Mouse (Mus musculus) hindbrain, embryonic 12.5 days (tissue): Measurements from ENCODE around the gene Lrmda. TPM values are rescaled to one million over a fixed set of nuclear protein-coding genes. Genes with fewer than 3 reads are reported as not detected.

Source experiments
- ATAC-seq: fragments of 200-750 bp; cut with Nextera tagmentation; 2 replicates; pipeline ENCODE4 v1.8.0; 2017; ENCODE audit warnings: moderate TSS enrichment; ENCODE audit not compliant: low FRiP score
- H3K27ac ChIP-seq: fragments of 300-500 bp; sonication (generic); 2 replicates; pipeline ENCODE4 v1.5.1; 2016; ENCODE audit warnings: mild to moderate bottlenecking
- H3K27me3 ChIP-seq: fragments of 300-500 bp; sonication (generic); 2 replicates; pipeline ENCODE4 v1.6.1; 2016; ENCODE audit warnings: mild to moderate bottlenecking
- H3K36me3 ChIP-seq: fragments of 300-500 bp; sonication (generic); 2 replicates; pipeline ENCODE4 v1.6.1; 2016; ENCODE audit warnings: mild to moderate bottlenecking
- H3K4me1 ChIP-seq: fragments of 300-500 bp; sonication (generic); 2 replicates; pipeline ENCODE4 v1.6.1; 2016
- H3K4me2 ChIP-seq: fragments of 300-500 bp; sonication (generic); replicated peaks from 2 replicates; pipeline ENCODE4 v1.6.1; 2016; ENCODE audit warnings: mild to moderate bottlenecking
- H3K4me3 ChIP-seq: fragments of 300-500 bp; sonication (generic); 2 replicates; pipeline ENCODE4 v1.5.1; 2016; ENCODE audit warnings: mild to moderate bottlenecking
- H3K9ac ChIP-seq: fragments of 300-500 bp; sonication (generic); 2 replicates; pipeline ENCODE4 v1.6.1; 2016; ENCODE audit warnings: mild to moderate bottlenecking, moderate library complexity
- H3K9me3 ChIP-seq: fragments of 300-500 bp; sonication (generic); replicated peaks from 2 replicates; pipeline ENCODE4 v1.6.1; 2016; ENCODE audit warnings: mild to moderate bottlenecking
- WGBS: fragments of 180-500 bp; shearing (Covaris S2); methylation state at CpG from one replicate; pipeline ENCODE4 v1.1.7; 2016; 5-methylcytosine and 5-hydroxymethylcytosine counted together
- polyA plus RNA-seq: library from polyadenylated mRNA; unstranded; fragments of >200 nt; fragmentation: Nextera tagmentation; extraction: Ambion mirVana; gene quantifications from 2 replicates; pipeline ENCODE4 v1.2.1, GENCODE M21; 2016

Gene Lrmda
- polyA plus RNA-seq, 1 experiment from 2014 or later = 0.53 TPM

- Histone ChIP-seq H3K4me1 (peaks cover 43% of the 10 kb centered on the region), H3K27ac (peak overlapping the region; percentile 67), H3K4me2 (peak overlapping the region; percentile 68), H3K27me3 (peaks cover 41% of the 10 kb centered on the region), H3K9me3 (no peaks in the 10 kb centered on the region), H3K36me3 (no peaks in the 10 kb centered on the region), H3K4me3 (peak overlapping the region; percentile 46), H3K9ac (peak overlapping the region; percentile 63)
- WGBS = under 1% methylated on average over 44 of the region's 44 CpGs
- ATAC-seq = no peak
These were observed 25.2 kb upstream of the Lrmda start for GRCm38 (mm10) chr14:21994061-21994990.

- H3K9me3 ChIP-seq = no peaks in the 10 kb centered on the region
- H3K4me3 ChIP-seq = peak overlapping the region; percentile 46
- under 1% methylated on average over 34 of the region's 36 CpGs for WGBS
- peak overlapping the region; percentile 63 for H3K9ac ChIP-seq
- H3K4me2 ChIP-seq = peak overlapping the region; percentile 68
- ATAC-seq = peak; percentile 64
- peaks cover 39% of the 10 kb centered on the region for H3K27me3 ChIP-seq
- H3K27ac ChIP-seq = peak overlapping the region; percentile 67
- peaks cover 35% of the 10 kb centered on the region for H3K4me1 ChIP-seq
- no peaks in the 10 kb centered on the region for H3K36me3 ChIP-seq
These were observed 24.3 kb upstream of the Lrmda start for GRCm38 (mm10) chr14:21995031-21995754.

- no peak overlapping the region for H3K4me3 ChIP-seq
- H3K27me3 ChIP-seq = peaks cover 13% of the 10 kb centered on the region
- no peaks in the 10 kb centered on the region for H3K36me3 ChIP-seq
- H3K27ac ChIP-seq = no peak overlapping the region
- WGBS = 87% methylated on average over 4 of the region's 4 CpGs
- peaks cover 11% of the 10 kb centered on the region for H3K4me1 ChIP-seq
- no peak for ATAC-seq
- no peak overlapping the region for H3K9ac ChIP-seq
- H3K4me2 ChIP-seq = no peak overlapping the region
- no peaks in the 10 kb centered on the region for H3K9me3 ChIP-seq
These were observed 19.9 kb upstream of the Lrmda start for GRCm38 (mm10) chr14:21999588-21999987.

GRCm38 (mm10) chr14:22003231-22003630 is 16.3 kb upstream of the Lrmda start:
- 93% methylated on average over 1 of the region's 1 CpGs for WGBS
- H3K4me1 ChIP-seq = peaks cover 9% of the 10 kb centered on the region; the same call in 1 of the 2 replicates
- H3K4me3 ChIP-seq = no peak overlapping the region
- H3K36me3 ChIP-seq = no peaks in the 10 kb centered on the region
- no peak overlapping the region for H3K27ac ChIP-seq
- no peak overlapping the region for H3K4me2 ChIP-seq
- peaks cover 2% of the 10 kb centered on the region; the same call in 1 of the 2 replicates for H3K27me3 ChIP-seq
- ATAC-seq = no peak
- H3K9ac ChIP-seq = no peak overlapping the region
- no peaks in the 10 kb centered on the region for H3K9me3 ChIP-seq

- 86% methylated on average over 4 of the region's 4 CpGs for WGBS
- Histone ChIP-seq H3K4me1 (peaks cover 9% of the 10 kb centered on the region; the same call in 1 of the 2 replicates), H3K4me3 (no peak overlapping the region), H3K27me3 (peaks cover 2% of the 10 kb centered on the region; the same call in 1 of the 2 replicates), H3K27ac (no peak overlapping the region), H3K9me3 (no peaks in the 10 kb centered on the region), H3K36me3 (no peaks in the 10 kb centered on the region), H3K4me2 (no peak overlapping the region), H3K9ac (no peak overlapping the region)
- ATAC-seq = no peak
These were observed 15.9 kb upstream of the Lrmda start for GRCm38 (mm10) chr14:22003631-22004030.

GRCm38 (mm10) chr14:22004943-22005342 is 14.6 kb upstream of the Lrmda start:
- H3K27me3 ChIP-seq = peaks cover 2% of the 10 kb centered on the region; the same call in 1 of the 2 replicates
- H3K4me1 ChIP-seq = peaks cover 9% of the 10 kb centered on the region; the same call in 1 of the 2 replicates
- ATAC-seq = no peak
- no peak overlapping the region for H3K4me2 ChIP-seq
- H3K4me3 ChIP-seq = no peak overlapping the region
- 19% methylated on average over 4 of the region's 4 CpGs for WGBS
- no peak overlapping the region for H3K27ac ChIP-seq
- H3K36me3 ChIP-seq = no peaks in the 10 kb centered on the region
- H3K9ac ChIP-seq = no peak overlapping the region
- no peaks in the 10 kb centered on the region for H3K9me3 ChIP-seq

GRCm38 (mm10) chr14:22007006-22007405 is 12.5 kb upstream of the Lrmda start:
- WGBS = 87% methylated on average over 6 of the region's 6 CpGs
- no peak overlapping the region for H3K9ac ChIP-seq
- no peaks in the 10 kb centered on the region for H3K9me3 ChIP-seq
- no peak overlapping the region for H3K4me2 ChIP-seq
- H3K27ac ChIP-seq = no peak overlapping the region
- no peak for ATAC-seq
- no peak overlapping the region for H3K4me3 ChIP-seq
- no peaks in the 10 kb centered on the region for H3K36me3 ChIP-seq
- peaks cover 2% of the 10 kb centered on the region; the same call in 1 of the 2 replicates for H3K27me3 ChIP-seq
- H3K4me1 ChIP-seq = peaks cover 9% of the 10 kb centered on the region; the same call in 1 of the 2 replicates

- Histone ChIP-seq H3K27me3 (peaks cover 33% of the 10 kb centered on the region), H3K36me3 (no peaks in the 10 kb centered on the region), H3K9ac (no peak overlapping the region), H3K9me3 (no peaks in the 10 kb centered on the region), H3K27ac (no peak overlapping the region), H3K4me2 (no peak overlapping the region), H3K4me1 (peaks cover 3% of the 10 kb centered on the region; the same call in 1 of the 2 replicates), H3K4me3 (no peak overlapping the region)
- 92% methylated on average over 5 of the region's 5 CpGs for WGBS
- no peak for ATAC-seq
These were observed 5.2 kb upstream of the Lrmda start for GRCm38 (mm10) chr14:22014315-22014714.

- Histone ChIP-seq H3K36me3 (no peaks in the 10 kb centered on the region), H3K27ac (no peak overlapping the region), H3K9ac (no peak overlapping the region), H3K4me2 (no peak overlapping the region), H3K4me1 (peaks cover 8% of the 10 kb centered on the region), H3K9me3 (no peaks in the 10 kb centered on the region), H3K27me3 (peaks cover 38% of the 10 kb centered on the region), H3K4me3 (no peak overlapping the region)
- no peak for ATAC-seq
- WGBS = 52% methylated on average over 4 of the region's 4 CpGs
These were observed 4.7 kb upstream of the Lrmda start for GRCm38 (mm10) chr14:22014781-22015180.

- no peak overlapping the region for H3K4me3 ChIP-seq
- no peak overlapping the region for H3K4me2 ChIP-seq
- H3K9ac ChIP-seq = no peak overlapping the region
- no peak overlapping the region for H3K27ac ChIP-seq
- no peaks in the 10 kb centered on the region for H3K36me3 ChIP-seq
- H3K4me1 ChIP-seq = peaks cover 17% of the 10 kb centered on the region
- peaks cover 39% of the 10 kb centered on the region for H3K27me3 ChIP-seq
- 54% methylated on average over 5 of the region's 5 CpGs for whole genome bisulfite sequencing
- no peak for ATAC-seq
- no peaks in the 10 kb centered on the region for H3K9me3 ChIP-seq
These were observed 2.5 kb upstream of the Lrmda start for GRCm38 (mm10) chr14:22017011-22017410.

GRCm38 (mm10) chr14:22019949-22020845 is 685 bp downstream of the Lrmda start:
- WGBS = 29% methylated on average over 12 of the region's 12 CpGs
- H3K27ac ChIP-seq = no peak overlapping the region
- peak overlapping the region; percentile 65 for H3K4me2 ChIP-seq
- H3K27me3 ChIP-seq = peaks cover 35% of the 10 kb centered on the region
- peak overlapping the region; percentile 33 for H3K4me3 ChIP-seq
- no peaks in the 10 kb centered on the region for H3K9me3 ChIP-seq
- peaks cover 17% of the 10 kb centered on the region for H3K4me1 ChIP-seq
- H3K9ac ChIP-seq = peak overlapping the region; percentile 53; the same call in 1 of the 2 replicates
- no peaks in the 10 kb centered on the region for H3K36me3 ChIP-seq
- ATAC-seq = no peak
